Mouse (Mus musculus) heart, embryonic 11.5 days (tissue): ENCODE measurements at regions not wholly inside any gene's neighbourhood (a gene's known extent, or its start where the extent isn't known, plus 50 kb on each side); places are given as distances from the start of the nearest gene placed in this dataset.

Source experiments
- ATAC-seq: fragments of 200-750 bp; cut with Nextera tagmentation; replicated peaks from 2 replicates; pipeline ENCODE4 v1.8.0; 2017; ENCODE audit warnings: moderate library complexity; ENCODE audit not compliant: insufficient number of reproducible peaks, low FRiP score, low TSS enrichment
- H3K27ac ChIP-seq: fragments of 300-500 bp; sonication (generic); 2 replicates; pipeline ENCODE4 v1.5.1; 2014; ENCODE audit warnings: mild to moderate bottlenecking, low read depth, low read length
- H3K27me3 ChIP-seq: fragments of 300-500 bp; sonication (generic); 2 replicates; pipeline ENCODE4 v1.6.1; 2014; ENCODE audit warnings: mild to moderate bottlenecking, low read length, mixed read lengths; ENCODE audit not compliant: control insufficient read depth, insufficient read depth
- H3K36me3 ChIP-seq: fragments of 300-500 bp; sonication (generic); 2 replicates; pipeline ENCODE4 v1.6.1; 2014; ENCODE audit warnings: mild to moderate bottlenecking, low read length, moderate library complexity, mixed read lengths; ENCODE audit not compliant: control insufficient read depth, insufficient read depth
- H3K4me1 ChIP-seq: fragments of 300-500 bp; sonication (generic); 2 replicates; pipeline ENCODE4 v1.6.1; 2014; ENCODE audit warnings: low read length; ENCODE audit not compliant: control insufficient read depth, insufficient read depth
- H3K4me2 ChIP-seq: fragments of 300-500 bp; sonication (generic); 2 replicates; pipeline ENCODE4 v1.6.1; 2014; ENCODE audit warnings: mild to moderate bottlenecking, moderate library complexity
- H3K4me3 ChIP-seq: fragments of 300-500 bp; sonication (generic); 2 replicates; pipeline ENCODE4 v1.5.1; 2014; ENCODE audit warnings: low read depth, low read length
- H3K9ac ChIP-seq: fragments of 300-500 bp; sonication (generic); 2 replicates; pipeline ENCODE4 v1.6.1; 2014; ENCODE audit warnings: mild to moderate bottlenecking, low read depth, low read length, moderate library complexity
- H3K9me3 ChIP-seq: fragments of 300-500 bp; sonication (generic); replicated peaks from 2 replicates; pipeline ENCODE4 v1.6.1; 2016; ENCODE audit warnings: low read length; ENCODE audit not compliant: control insufficient read depth
- WGBS: fragments of 180-500 bp; shearing (Covaris S2); extraction: QIAGEN DNeasy Blood & Tissue Kit; methylation state at CpG from one replicate; pipeline ENCODE4 v1.1.7; 2014; ENCODE audit not compliant: insufficient replicate concordance; 5-methylcytosine and 5-hydroxymethylcytosine counted together

GRCm38 (mm10) chr17:13573036-13573435 lies 187.3 kb upstream of the Afdn start:
- H3K27ac ChIP-seq = no peak overlapping the region
- no peak overlapping the region for H3K4me3 ChIP-seq
- no peak overlapping the region for H3K9ac ChIP-seq
- 61% methylated on average over 9 of the region's 9 CpGs for WGBS
- no peaks in the 10 kb centered on the region; the same call in 1 of the 2 replicates for H3K4me1 ChIP-seq
- H3K36me3 ChIP-seq = no peaks in the 10 kb centered on the region
- no peaks in the 10 kb centered on the region for H3K9me3 ChIP-seq
- no peaks in the 10 kb centered on the region for H3K27me3 ChIP-seq
- no peak overlapping the region for H3K4me2 ChIP-seq
- ATAC-seq = no peak

GRCm38 (mm10) chr17:13574122-13574521 lies 186.2 kb upstream of the Afdn start:
- Histone ChIP-seq H3K27ac (no peak overlapping the region), H3K9ac (no peak overlapping the region), H3K4me3 (no peak overlapping the region), H3K9me3 (no peaks in the 10 kb centered on the region), H3K4me2 (no peak overlapping the region), H3K27me3 (no peaks in the 10 kb centered on the region), H3K4me1 (no peaks in the 10 kb centered on the region; the same call in 1 of the 2 replicates), H3K36me3 (no peaks in the 10 kb centered on the region)
- 70% methylated on average over 1 of the region's 1 CpGs for WGBS
- no peak for ATAC-seq

GRCm38 (mm10) chr17:13574682-13575444 lies 185.5 kb upstream of the Afdn start:
- WGBS = 72% methylated on average over 13 of the region's 13 CpGs
- ATAC-seq = no peak
- Histone ChIP-seq H3K4me2 (no peak overlapping the region), H3K4me3 (no peak overlapping the region), H3K27ac (no peak overlapping the region), H3K4me1 (no peaks in the 10 kb centered on the region; the same call in 1 of the 2 replicates), H3K9ac (no peak overlapping the region), H3K36me3 (no peaks in the 10 kb centered on the region), H3K9me3 (no peaks in the 10 kb centered on the region), H3K27me3 (no peaks in the 10 kb centered on the region)

GRCm38 (mm10) chr17:13577798-13578197 lies 182.5 kb upstream of the Afdn start:
- H3K27ac ChIP-seq = no peak overlapping the region
- H3K4me1 ChIP-seq = no peaks in the 10 kb centered on the region
- no peaks in the 10 kb centered on the region for H3K9me3 ChIP-seq
- H3K4me3 ChIP-seq = no peak overlapping the region
- H3K36me3 ChIP-seq = no peaks in the 10 kb centered on the region
- H3K9ac ChIP-seq = no peak overlapping the region
- 65% methylated on average over 3 of the region's 3 CpGs for WGBS
- ATAC-seq = no peak
- H3K4me2 ChIP-seq = no peak overlapping the region
- H3K27me3 ChIP-seq = no peaks in the 10 kb centered on the region

- ATAC-seq = no peak
- WGBS = 79% methylated on average over 5 of the region's 5 CpGs
- Histone ChIP-seq H3K4me2 (no peak overlapping the region), H3K4me1 (no peaks in the 10 kb centered on the region), H3K27me3 (no peaks in the 10 kb centered on the region), H3K4me3 (no peak overlapping the region), H3K27ac (no peak overlapping the region), H3K36me3 (no peaks in the 10 kb centered on the region), H3K9ac (no peak overlapping the region), H3K9me3 (peaks cover 4% of the 10 kb centered on the region; the same call in 1 of the 2 replicates)
These were observed 179.0 kb upstream of the Afdn start for GRCm38 (mm10) chr17:13581214-13581920.

GRCm38 (mm10) chr17:13581995-13582588 lies 178.2 kb upstream of the Afdn start:
- 75% methylated on average over 6 of the region's 6 CpGs for WGBS
- Histone ChIP-seq H3K9me3 (peaks cover 10% of the 10 kb centered on the region), H3K4me3 (no peak overlapping the region), H3K27me3 (no peaks in the 10 kb centered on the region), H3K36me3 (no peaks in the 10 kb centered on the region), H3K4me2 (no peak overlapping the region), H3K4me1 (no peaks in the 10 kb centered on the region), H3K27ac (no peak overlapping the region), H3K9ac (no peak overlapping the region)
- ATAC-seq = no peak

GRCm38 (mm10) chr17:13583475-13584233 lies 176.7 kb upstream of the Afdn start:
- Histone ChIP-seq H3K9ac (no peak overlapping the region), H3K9me3 (peaks cover 12% of the 10 kb centered on the region), H3K4me1 (no peaks in the 10 kb centered on the region), H3K27ac (no peak overlapping the region), H3K36me3 (no peaks in the 10 kb centered on the region), H3K27me3 (no peaks in the 10 kb centered on the region), H3K4me3 (no peak overlapping the region), H3K4me2 (no peak overlapping the region)
- 77% methylated on average over 9 of the region's 9 CpGs for WGBS
- no peak for ATAC-seq

GRCm38 (mm10) chr17:13584394-13584793 lies 175.9 kb upstream of the Afdn start:
- Histone ChIP-seq H3K4me3 (no peak overlapping the region), H3K9ac (no peak overlapping the region), H3K9me3 (peaks cover 12% of the 10 kb centered on the region), H3K4me2 (no peak overlapping the region), H3K36me3 (no peaks in the 10 kb centered on the region), H3K4me1 (no peaks in the 10 kb centered on the region), H3K27me3 (no peaks in the 10 kb centered on the region), H3K27ac (no peak overlapping the region)
- 74% methylated on average over 4 of the region's 4 CpGs for WGBS
- ATAC-seq = no peak
